Mouse (Mus musculus) cortical plate, adult 2 months (tissue): Measurements from ENCODE around the gene Tldc2.

Source experiments
- CTCF ChIP-seq: fragments of 200-500 bp; IDR thresholded peaks from 2 replicates; pipeline ENCODE4 v1.5.1; 2011; ENCODE audit warnings: mild to moderate bottlenecking, control low read depth, low read length; ENCODE audit not compliant: insufficient read depth; ENCODE audit errors: extremely low read depth
- POLR2A ChIP-seq: fragments of 200-500 bp; IDR thresholded peaks from 2 replicates; pipeline ENCODE4 v1.6.1; 2011; ENCODE audit warnings: mild to moderate bottlenecking, low read length, control low read depth; ENCODE audit not compliant: insufficient read depth; ENCODE audit errors: extremely low read depth

DNA sequence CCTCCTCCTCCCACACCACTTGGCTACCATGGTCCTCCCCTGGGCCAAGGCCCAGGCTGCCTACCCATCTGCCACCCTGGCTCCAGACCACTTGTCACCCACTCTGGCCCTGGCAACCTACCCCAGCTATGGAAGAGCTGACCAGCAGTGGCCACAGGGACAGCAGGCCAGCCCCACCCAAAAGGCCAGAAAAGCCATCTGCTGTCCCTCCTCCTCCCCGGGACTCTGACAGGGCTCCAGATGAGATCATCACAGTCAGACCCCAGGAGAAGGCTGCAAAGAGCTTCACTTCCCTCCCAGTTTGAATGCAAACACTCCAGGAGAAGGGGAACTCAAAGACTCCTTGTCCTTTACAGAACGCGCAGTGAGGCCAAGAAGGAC is 17.5 kb upstream of the Tldc2 start:
- TF ChIP-seq CTCF (no peak), POLR2A (no peak)
